Mouse (Mus musculus): ENCODE results near the gene Aipl1.

The Aipl1 gene

GRCm38 (mm10) chr11:72037409-72037808, at the start of gene Aipl1:
Aipl1 (minus strand) TSS chr11:72037509.
- DNase-seq (ENCODE audit: low read depth in 1 of 2, low spot score in 2 of 2) = no peak

- DNase-seq (ENCODE audit: low read depth in 1 of 2, low spot score in 2 of 2) = no peak
These were observed 49.1 kb upstream of the Aipl1 start for GRCm38 (mm10) chr11:72086251-72087046.

DNA sequence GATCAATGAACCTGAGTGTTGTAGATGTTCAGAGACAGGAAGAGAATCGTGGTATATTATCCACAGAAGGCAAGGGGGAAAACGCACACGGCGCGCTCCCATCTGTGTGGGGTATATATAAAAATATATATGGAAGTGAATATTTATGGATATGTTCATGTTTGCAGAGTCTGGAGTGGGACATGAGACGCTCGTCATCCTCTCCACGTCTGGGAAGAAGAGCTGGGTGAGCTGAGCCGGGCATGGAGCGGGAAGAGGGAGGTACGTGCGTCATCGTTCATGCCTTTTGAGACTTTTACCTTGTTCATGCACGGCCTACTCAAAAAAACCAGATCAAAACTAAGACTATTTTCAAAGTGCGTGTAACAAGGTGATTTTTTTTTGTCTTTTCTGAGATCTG, 47.0 kb upstream of the Aipl1 start:
- DNase-seq (ENCODE audit: low read depth in 1 of 2, low spot score in 2 of 2) = no peak

GRCm38 (mm10) chr11:72082601-72083000, 45.3 kb upstream of the Aipl1 start:
- DNase-seq (ENCODE audit: low read depth in 1 of 2, low spot score in 2 of 2) = no peak

GRCm38 (mm10) chr11:72080461-72080860, 43.2 kb upstream of the Aipl1 start:
- DNase-seq (ENCODE audit: low read depth in 1 of 2, low spot score in 2 of 2) = no peak

DNA sequence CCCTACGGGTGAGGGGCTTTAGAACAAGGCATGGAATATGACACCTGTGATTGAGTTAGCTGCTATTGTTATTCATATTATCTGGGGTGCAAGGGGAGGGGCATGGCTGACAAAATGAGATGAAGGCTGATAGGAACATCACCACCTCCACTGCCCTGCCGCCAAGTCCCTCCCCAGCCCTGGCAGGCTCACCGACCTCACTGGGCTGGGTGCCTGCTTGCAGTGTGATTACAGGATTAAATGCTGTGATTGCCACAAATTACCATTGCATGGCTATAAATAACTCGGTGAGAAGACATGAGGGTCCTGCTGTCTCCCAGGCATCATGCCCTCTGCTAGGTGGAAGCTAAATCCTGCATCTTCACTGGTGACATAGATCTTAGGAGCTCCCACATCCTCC, 41.3 kb upstream of the Aipl1 start:
- DNase-seq (ENCODE audit: low read depth in 1 of 2, low spot score in 2 of 2) = no peak

DNA sequence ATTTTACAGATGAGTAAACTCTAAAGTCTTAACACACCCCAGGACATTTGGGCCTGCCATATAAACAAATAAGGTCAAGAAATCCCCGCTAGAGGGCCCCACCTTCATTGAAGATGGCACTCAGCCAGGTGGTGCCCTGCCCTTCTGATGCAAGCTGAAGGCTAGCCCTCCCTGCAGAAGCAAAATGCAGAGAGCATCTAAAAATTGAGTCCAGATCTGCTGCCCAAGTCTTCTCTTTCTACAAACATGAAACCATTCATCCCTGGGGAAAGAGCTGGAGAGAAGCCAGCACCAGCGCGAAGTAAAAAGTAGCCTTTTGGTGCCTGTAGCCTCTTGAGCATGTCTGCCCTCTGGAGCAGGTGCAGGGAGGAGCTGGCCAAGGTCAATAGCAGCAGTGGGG, 40.7 kb upstream of the Aipl1 start:
- DNase-seq (ENCODE audit: low read depth in 1 of 2, low spot score in 2 of 2) = no peak

DNA sequence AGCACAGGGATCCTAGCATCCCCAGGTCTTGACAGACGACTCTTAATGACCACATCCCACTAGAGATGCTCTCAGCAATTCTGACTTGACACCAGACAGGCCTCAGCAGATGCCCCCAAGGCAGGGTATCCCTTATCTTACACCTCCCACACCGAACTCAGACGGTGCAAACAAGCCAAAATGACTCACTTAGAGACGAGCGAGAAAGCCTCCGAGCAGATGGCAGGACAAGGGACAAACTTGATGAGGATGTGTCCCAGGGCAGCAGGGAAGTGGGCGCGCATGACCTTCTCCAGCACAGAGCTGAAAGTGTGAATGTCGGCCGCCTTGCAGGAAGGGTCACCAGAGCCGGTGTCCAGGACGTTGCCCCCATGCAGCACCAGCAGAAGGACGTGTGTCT, 36.9 kb upstream of the Aipl1 start:
- no peak for DNase-seq (ENCODE audit: low read depth in 1 of 2, low spot score in 2 of 2)

DNA sequence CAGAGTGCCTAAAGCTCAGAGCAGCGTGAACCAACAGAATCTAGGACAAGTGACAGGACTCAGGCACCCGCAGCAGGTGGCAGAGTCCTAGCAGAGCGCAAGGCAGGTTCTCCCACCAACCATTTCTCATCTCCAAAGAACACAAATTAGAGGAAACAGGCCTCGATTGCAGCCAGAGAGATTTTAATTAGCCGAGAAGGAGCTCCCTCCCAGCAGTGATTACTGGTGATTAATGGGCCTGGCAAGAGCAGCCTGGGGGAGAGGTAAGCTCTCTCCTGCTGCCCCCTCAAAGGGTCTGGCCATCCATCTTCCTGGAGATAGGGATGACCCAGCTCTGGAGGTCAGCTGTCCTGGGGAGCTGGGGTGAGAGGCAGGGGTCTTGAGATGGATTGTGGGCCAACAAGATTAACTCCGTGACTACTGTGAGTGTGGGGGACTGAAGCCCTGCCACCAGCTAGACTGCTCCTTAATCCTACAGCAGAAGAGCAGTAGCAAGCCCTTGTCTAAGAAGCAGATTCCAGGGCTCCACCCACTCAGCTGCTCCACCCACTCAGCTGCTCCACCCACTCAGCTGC, 35.1 kb upstream of the Aipl1 start:
- no peak for DNase-seq (ENCODE audit: low read depth in 1 of 2, low spot score in 2 of 2)

DNA sequence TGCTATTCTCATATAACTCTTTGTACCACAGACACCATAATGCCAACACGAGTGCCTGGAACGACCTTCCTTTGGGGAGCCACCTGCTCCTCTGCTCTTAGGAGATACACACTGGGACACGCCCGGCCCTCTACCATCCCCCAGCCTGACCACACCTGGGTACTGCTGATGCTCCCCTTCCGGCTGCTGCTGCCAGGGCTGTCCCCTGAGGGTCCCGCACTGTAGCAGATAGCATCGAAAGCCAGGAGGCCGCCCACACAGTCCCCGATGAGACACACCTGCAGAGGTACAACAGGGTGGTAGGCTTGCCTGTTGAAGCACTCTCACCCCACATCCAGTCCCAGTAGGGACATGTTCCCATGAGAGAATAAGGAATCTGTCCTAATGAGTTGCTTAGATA, 33.4 kb upstream of the Aipl1 start:
- DNase-seq (ENCODE audit: low read depth in 1 of 2, low spot score in 2 of 2) = no peak

GRCm38 (mm10) chr11:72068026-72068425, 30.7 kb upstream of the Aipl1 start:
- DNase-seq (ENCODE audit: low read depth in 1 of 2, low spot score in 2 of 2) = no peak

DNA sequence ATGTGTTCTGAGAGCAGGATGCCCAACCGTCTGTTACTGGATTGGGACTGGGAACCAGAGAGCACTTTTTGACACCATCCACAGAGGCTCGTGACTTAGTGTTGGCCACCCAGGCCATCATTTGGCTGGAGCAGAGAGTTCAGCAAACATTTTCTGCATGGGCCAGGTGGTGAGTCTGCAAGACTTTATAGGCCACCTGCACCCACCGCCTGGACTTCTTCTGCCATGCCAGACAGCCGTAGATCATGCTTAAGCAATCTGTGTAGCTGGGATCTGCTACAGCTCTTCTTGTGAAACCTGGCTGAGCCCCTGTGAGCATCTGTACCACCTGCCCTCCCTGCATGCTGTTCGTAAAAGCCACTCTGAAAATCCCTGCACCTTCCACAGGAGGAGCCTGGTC, 30.0 kb upstream of the Aipl1 start:
- DNase-seq (ENCODE audit: low read depth in 1 of 2, low spot score in 2 of 2) = no peak

DNA sequence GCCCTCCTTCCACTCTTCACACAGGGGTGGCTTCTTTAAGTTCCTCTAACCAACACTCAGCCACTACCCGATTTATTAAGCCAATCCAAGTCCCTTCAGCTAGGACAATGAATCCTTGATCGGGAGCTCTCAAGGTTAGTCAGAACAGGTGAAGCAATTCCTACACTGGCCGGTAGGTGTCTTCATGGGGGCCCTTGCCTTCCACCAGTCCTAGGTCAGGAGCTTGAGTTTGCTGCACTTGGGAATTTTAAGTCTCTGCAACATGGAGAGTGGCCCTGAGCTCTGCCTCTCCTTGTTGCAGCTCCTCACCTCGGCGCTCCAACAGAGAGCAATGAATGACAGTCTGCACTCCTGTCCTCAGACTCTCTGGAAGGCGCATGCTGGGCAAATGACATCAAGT, 29.0 kb upstream of the Aipl1 start:
- DNase-seq (ENCODE audit: low read depth in 1 of 2, low spot score in 2 of 2) = no peak

- no peak for DNase-seq (ENCODE audit: low read depth in 1 of 2, low spot score in 2 of 2)
These were observed 27.8 kb upstream of the Aipl1 start for GRCm38 (mm10) chr11:72065103-72065502.

- no peak for DNase-seq (ENCODE audit: low read depth in 1 of 2, low spot score in 2 of 2)
These were observed 27.1 kb upstream of the Aipl1 start for GRCm38 (mm10) chr11:72064414-72064813.

DNA sequence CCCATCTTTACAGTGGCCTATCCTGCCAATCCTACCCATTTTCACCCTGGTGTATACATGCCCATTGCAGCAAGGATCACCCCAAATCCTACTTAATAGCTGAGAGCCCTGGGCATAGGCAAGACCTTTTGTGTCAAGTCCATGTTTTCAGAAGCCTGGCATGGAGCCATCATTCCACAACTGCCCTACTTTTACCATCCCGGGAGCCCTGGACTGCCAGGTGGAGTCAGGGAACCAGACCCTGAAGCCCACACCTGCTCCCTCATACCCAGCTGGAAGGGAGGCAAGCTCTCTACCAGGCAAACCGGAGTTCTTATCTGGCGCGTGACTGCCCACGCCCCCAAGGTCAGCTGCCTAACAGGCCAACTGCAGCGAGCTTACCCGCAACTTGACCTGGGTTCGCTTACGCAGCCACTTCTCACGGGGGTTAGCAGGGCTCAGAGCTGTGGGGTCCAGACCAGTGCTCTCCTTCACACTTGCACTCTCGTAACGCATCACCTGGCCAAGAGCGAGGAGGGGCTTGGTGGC, 23.8 kb upstream of the Aipl1 start:
- DNase-seq (ENCODE audit: low read depth in 1 of 2, low spot score in 2 of 2) = no peak

DNA sequence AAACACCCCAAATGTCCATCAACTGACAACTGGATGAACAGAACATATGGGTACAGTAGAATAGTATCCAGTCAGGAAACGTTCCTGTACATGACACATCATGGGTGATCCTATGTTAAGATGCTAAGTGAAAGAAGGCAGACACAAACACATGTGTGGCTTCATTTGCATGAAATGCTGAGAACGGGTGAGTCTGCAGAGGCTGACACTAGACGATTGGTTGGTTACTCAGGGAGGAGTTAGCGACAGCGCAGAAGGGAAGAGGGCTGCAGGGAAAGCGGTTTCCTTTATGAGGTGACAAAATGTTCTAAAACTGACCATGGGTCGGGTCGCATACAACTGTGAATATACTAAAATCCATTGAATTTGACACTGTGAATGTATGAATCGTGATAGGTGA, 23.1 kb upstream of the Aipl1 start:
- DNase-seq (ENCODE audit: low read depth in 1 of 2, low spot score in 2 of 2) = no peak

DNA sequence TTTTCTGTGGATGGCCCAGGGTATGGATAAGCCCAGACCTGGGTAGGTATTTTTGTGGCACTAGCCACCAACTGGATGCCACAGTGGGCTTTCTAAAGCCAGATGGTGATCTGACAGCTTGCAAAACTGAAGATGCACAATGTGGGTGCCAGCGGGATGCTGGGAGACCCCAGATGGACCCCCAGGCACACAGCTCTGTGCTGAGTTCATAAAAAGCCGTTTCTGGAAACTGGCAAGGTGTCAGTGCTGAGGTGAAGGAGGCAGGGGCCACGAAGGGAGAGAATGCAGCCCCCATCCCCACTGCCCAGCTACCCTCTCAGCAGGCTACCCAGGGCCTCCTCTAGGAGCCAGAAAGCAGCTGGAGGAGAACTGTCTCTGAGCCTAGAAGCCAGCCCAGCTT, 19.9 kb upstream of the Aipl1 start:
- no peak for DNase-seq (ENCODE audit: low read depth in 1 of 2, low spot score in 2 of 2)

GRCm38 (mm10) chr11:72055176-72055575, 17.9 kb upstream of the Aipl1 start:
- DNase-seq (ENCODE audit: low read depth in 1 of 2, low spot score in 2 of 2) = no peak

DNA sequence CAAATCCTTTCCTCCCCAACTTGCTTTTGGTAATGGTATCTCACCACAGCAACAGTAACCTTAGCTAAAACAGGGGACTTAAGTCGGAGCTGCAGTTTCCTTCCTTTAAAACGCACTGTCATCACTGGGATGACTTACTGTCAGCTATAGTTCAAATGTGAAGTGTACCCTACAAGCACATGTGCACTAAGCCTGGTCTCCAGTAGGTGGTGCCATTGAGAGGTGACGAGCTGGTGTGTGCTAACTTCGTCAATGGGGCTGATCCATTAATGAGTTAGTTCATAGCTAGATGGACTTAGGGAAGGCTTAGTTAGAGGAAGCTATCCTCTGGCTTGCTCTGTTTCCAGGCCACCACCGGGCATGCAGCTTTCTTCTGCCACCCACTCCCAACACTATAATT, 15.3 kb upstream of the Aipl1 start:
- peak; percentile 24 to 42 for DNase-seq (ENCODE audit: low read depth in 1 of 2, low spot score in 2 of 2)

- no peak for DNase-seq (ENCODE audit: low read depth in 1 of 2, low spot score in 2 of 2)
These were observed 14.9 kb upstream of the Aipl1 start for GRCm38 (mm10) chr11:72052221-72052620.

- DNase-seq (ENCODE audit: low read depth in 1 of 2, low spot score in 2 of 2) = no peak
These were observed 13.9 kb upstream of the Aipl1 start for GRCm38 (mm10) chr11:72050895-72051858.
